Mouse (Mus musculus): ENCODE data around the gene Camta1.

- TF ChIP-seq CTCF (IDR thresholded peaks at IDR 0.05; ENCODE audit: low read depth, low read length) (no peak), POLR2A (IDR thresholded peaks at IDR 0.05; ENCODE audit: borderline replicate concordance, low read depth, low read length) (no peak)
Measured at GRCm38 (mm10) chr4:151474895-151475470, 386.7 kb downstream of the Camta1 start.

Measured in bone marrow macrophage, adult 2 months (primary cell).